Mouse (Mus musculus) ES-E14 (cell line): ENCODE measurements around the gene Ptprg.

Experiments used
- CHD2 ChIP-seq: IDR thresholded peaks from 2 replicates; pipeline ENCODE4 v1.6.1; 2014; ENCODE audit warnings: mild to moderate bottlenecking, low read depth, low read length, inconsistent platforms
- HCFC1 ChIP-seq: IDR thresholded peaks from 2 replicates; pipeline ENCODE4 v1.6.1; 2012; ENCODE audit warnings: low read length, inconsistent platforms, borderline replicate concordance; ENCODE audit not compliant: insufficient read depth
- ZC3H11A ChIP-seq: IDR thresholded peaks from 2 replicates; pipeline ENCODE4 v1.6.1; 2012; ENCODE audit warnings: low read depth, mild to moderate bottlenecking, inconsistent platforms, low read length, borderline replicate concordance

- no peak for TF ChIP-seq CHD2
- no peak for TF ChIP-seq ZC3H11A
- TF ChIP-seq HCFC1: no peak
These were observed 730.3 kb downstream of the Ptprg start, which contains the start of gene Gm49355 for GRCm38 (mm10) chr14:12283641-12284040.
